Mouse (Mus musculus): Measurements from ENCODE around the gene Loxl3.

Loxl3 gene

GRCm38 (mm10) chr6:83087205-83087925, 53.4 kb downstream of the Loxl3 start:
- no peak for DNase-seq

- no peak for DNase-seq
These were observed 53.9 kb downstream of the Loxl3 start for GRCm38 (mm10) chr6:83087926-83088260.

GRCm38 (mm10) chr6:83092416-83093127, 58.6 kb downstream of the Loxl3 start:
- no peak for DNase-seq

DNA sequence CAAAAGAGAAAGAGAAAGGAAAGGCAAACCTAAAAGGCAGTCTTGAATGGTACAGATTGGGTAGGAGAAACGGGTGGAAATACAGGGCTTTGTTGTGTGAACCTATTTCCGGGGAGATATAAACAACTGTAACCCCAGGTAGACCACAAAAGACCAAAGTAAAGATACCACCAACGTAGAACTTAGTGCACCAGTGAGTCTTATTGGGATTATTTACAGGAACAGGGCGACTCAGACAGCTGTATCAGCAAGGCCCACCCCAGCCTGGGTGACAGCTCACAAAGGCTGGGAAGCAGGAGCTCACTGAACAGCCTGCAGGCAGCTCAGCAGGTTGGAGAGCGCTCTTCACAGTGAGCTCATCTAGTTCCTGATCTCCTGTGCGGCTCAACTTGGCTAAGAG, 62.0 kb downstream of the Loxl3 start:
- no peak for DNase-seq

DNA sequence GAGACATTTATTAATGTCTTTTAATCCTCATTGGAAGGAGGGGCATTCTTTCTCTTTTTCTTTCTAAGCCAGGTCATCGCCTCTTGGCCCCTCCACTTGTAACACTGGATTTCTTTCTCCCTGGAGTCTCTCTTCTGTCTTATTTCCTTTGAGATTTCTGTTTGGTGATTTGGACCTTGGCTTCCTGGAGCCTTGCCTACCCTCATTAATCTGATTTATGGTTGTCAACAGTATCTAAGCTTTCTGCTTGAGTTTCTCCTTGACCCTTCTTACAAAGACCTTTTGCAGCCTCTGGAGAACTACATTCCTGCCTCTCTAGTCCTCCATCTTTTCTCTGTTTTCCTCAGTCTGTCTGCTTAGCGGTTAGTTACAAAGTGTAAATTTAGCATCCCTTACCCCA, 64.4 kb downstream of the Loxl3 start:
- peak; percentile 70 for DNase-seq

DNA sequence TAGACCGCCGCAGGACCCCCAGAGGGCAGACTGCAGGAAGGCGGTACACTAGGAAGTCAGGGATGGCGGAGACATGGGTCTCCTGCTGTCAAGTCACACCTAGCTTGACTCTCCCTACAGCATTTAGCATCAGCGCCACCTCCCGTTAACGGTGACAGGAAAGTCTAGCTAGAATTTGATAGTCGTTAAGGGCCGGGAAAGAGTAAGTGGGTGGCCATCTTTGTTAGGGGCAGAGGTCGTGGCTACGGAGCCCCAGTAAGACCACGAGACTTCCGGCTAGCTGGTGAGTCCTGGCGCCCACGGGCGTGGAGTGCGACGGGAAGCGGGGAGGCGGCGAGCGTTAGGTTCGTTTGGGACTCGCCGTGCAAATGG, 67.3 kb downstream of the Loxl3 start, which contains the start of the genes Ccdc142 and Gm42688:
TSS of gene Ccdc142 (plus strand) at position 286 of the 372 bp plus-strand sequence.
TSS of gene Gm42688 (plus strand) at position 302 of the 372 bp plus-strand sequence.
- peak; percentile 94 for DNase-seq

- peak; percentile 58 for DNase-seq
These were observed 67.9 kb downstream of the Loxl3 start for GRCm38 (mm10) chr6:83101688-83102556.

Measured in kidney, adult 11 months (tissue).